Mouse (Mus musculus) liver, postnatal 0 days (tissue): Measurements from ENCODE around the gene Tex21. TPM values are rescaled to one million over a fixed set of nuclear protein-coding genes. Genes with fewer than 3 reads are reported as not detected.
"Not testable (repeated sequence)": the region's sequence is repeated elsewhere in the genome, so short reads cannot be mapped to it uniquely, and the experiment has no call there.

ENCODE experiments used
- ATAC-seq: fragments of 200-750 bp; cut with Nextera tagmentation; 2 replicates; pipeline ENCODE4 v1.8.0; 2017; ENCODE audit warnings: mild to moderate bottlenecking, moderate library complexity
- DNase-seq: peaks from one replicate; pipeline ENCODE4 v3.0.0-alpha.2; 2016
- H3K27ac ChIP-seq: fragments of 300-500 bp; sonication (generic); 2 replicates; pipeline ENCODE4 v1.5.1; 2014; ENCODE audit warnings: antibody characterized with exemption, moderate library complexity, mild to moderate bottlenecking, low read depth
- H3K27me3 ChIP-seq: fragments of 300-500 bp; sonication (generic); 2 replicates; pipeline ENCODE4 v1.6.1; 2014; ENCODE audit warnings: low read length, control low read depth, mixed read lengths; ENCODE audit not compliant: insufficient read depth
- H3K36me3 ChIP-seq: fragments of 300-500 bp; sonication (generic); replicated peaks from 2 replicates; pipeline ENCODE4 v1.6.1; 2014; ENCODE audit warnings: mild to moderate bottlenecking, control low read depth, low read length, moderate library complexity, mixed read lengths; ENCODE audit not compliant: insufficient read depth
- H3K4me1 ChIP-seq: fragments of 300-500 bp; sonication (generic); 2 replicates; pipeline ENCODE4 v1.6.1; 2014; ENCODE audit warnings: antibody characterized with exemption, mild to moderate bottlenecking, control low read depth; ENCODE audit not compliant: insufficient read depth
- H3K4me2 ChIP-seq: fragments of 300-500 bp; sonication (generic); 2 replicates; pipeline ENCODE4 v1.6.1; 2014; ENCODE audit warnings: low read depth, mild to moderate bottlenecking, low read length, moderate library complexity, mixed read lengths
- H3K4me3 ChIP-seq: fragments of 300-500 bp; sonication (generic); 2 replicates; pipeline ENCODE4 v1.5.1; 2014; ENCODE audit warnings: low read depth, low read length
- H3K9ac ChIP-seq: fragments of 300-500 bp; sonication (generic); replicated peaks from 2 replicates; pipeline ENCODE4 v1.6.1; 2014; ENCODE audit warnings: mild to moderate bottlenecking, moderate library complexity
- H3K9me3 ChIP-seq: fragments of 300-500 bp; sonication (generic); 2 replicates; pipeline ENCODE4 v1.6.1; 2016; ENCODE audit warnings: mild to moderate bottlenecking, control low read depth, low read length, mixed read lengths
- CTCF ChIP-seq: sonication (generic); IDR thresholded peaks from 2 replicates; pipeline ENCODE4 v1.5.1; 2016; ENCODE audit warnings: antibody characterized with exemption, low read depth
- EP300 ChIP-seq: IDR thresholded peaks from 2 replicates; pipeline ENCODE4 v1.6.1; 2016; ENCODE audit warnings: antibody characterized with exemption, low read depth, mild to moderate bottlenecking
- WGBS: fragments of 180-500 bp; shearing (Covaris S2); extraction: QIAGEN DNeasy Blood & Tissue Kit; methylation state at CpG from one replicate; pipeline ENCODE4 v1.1.7; 2014; ENCODE audit not compliant: insufficient replicate concordance; 5-methylcytosine and 5-hydroxymethylcytosine counted together
- polyA plus RNA-seq: library from polyadenylated mRNA; unstranded; fragments of >200 nt; fragmentation: Nextera tagmentation; extraction: Ambion mirVana; gene quantifications from 2 replicates; pipeline ENCODE4 v1.2.1, GENCODE M21; 2015

Tex21 gene
- polyA plus RNA-seq, 1 experiment from 2014 or later = not detected

GRCm38 (mm10) chr12:76241084-76241483 lies 5.5 kb downstream of the Tex21 start:
- Histone ChIP-seq H3K4me3 (no peak overlapping the region), H3K27ac (peak overlapping the region; percentile 29; the same call in 1 of the 2 replicates), H3K36me3 (no peaks in the 10 kb centered on the region), H3K27me3 (no peaks in the 10 kb centered on the region), H3K9me3 (no peaks in the 10 kb centered on the region), H3K4me2 (0 out of 2 replicates have a peak overlapping the region, but pooled peaks have one; percentile 14), H3K4me1 (peaks cover 5% of the 10 kb centered on the region; the same call in 1 of the 2 replicates), H3K9ac (no peak overlapping the region)
- no peak for DNase-seq
- WGBS = 46% methylated on average over 3 of the region's 3 CpGs
- ATAC-seq = no peak
- TF ChIP-seq EP300 = peak; percentile 88
- no peak for TF ChIP-seq CTCF

- H3K9me3 ChIP-seq = no peaks in the 10 kb centered on the region
- no peak for ATAC-seq
- H3K4me1 ChIP-seq = peaks cover 5% of the 10 kb centered on the region; the same call in 1 of the 2 replicates
- 71% methylated on average over 3 of the region's 3 CpGs for WGBS
- DNase-seq = no peak
- H3K4me3 ChIP-seq = no peak overlapping the region
- H3K9ac ChIP-seq = no peak overlapping the region
- TF ChIP-seq EP300 = no peak
- no peak for TF ChIP-seq CTCF
- H3K36me3 ChIP-seq = no peaks in the 10 kb centered on the region
- peak overlapping the region; percentile 29; the same call in 1 of the 2 replicates for H3K27ac ChIP-seq
- H3K4me2 ChIP-seq = 0 out of 2 replicates have a peak overlapping the region, but pooled peaks have one; percentile 14
- no peaks in the 10 kb centered on the region for H3K27me3 ChIP-seq
These were observed 5.9 kb downstream of the Tex21 start for GRCm38 (mm10) chr12:76240670-76241069.

DNA sequence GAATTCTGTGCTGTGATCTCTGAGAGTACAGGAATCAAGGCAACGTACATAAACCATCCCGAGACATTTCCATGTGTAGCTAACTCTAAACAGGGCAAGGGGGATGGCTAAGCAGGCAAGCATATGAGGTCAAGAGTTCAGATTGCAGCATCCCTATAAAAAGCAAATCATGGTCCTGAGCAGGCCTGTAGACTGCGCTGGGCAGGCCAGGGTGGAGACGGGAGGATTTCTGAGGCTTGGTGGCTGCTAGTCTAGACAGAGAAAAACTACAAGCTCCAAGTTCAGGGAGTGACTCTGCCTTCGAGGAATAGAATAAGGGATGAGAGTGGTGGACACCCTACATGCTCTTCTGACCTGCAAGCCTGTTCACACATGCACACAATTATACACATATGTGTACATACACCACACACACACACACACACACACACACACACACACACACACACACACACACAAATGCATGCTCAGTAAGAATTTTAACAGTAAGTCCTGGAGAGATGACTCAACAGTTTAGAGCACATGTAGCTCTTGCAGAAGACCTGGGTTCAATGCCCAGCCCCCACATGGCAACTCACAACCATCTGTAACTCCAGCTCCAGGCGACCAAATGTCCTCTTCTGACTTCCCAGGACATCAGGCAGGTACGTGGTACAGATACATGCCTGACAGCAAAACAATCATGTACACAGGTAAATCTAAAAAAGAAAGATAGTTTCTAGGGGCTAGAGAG lies 6.5 kb downstream of the Tex21 start:
- Histone ChIP-seq H3K4me2 (no peak overlapping the region), H3K36me3 (no peaks in the 10 kb centered on the region), H3K9ac (no peak overlapping the region), H3K4me3 (no peak overlapping the region), H3K4me1 (peaks cover 5% of the 10 kb centered on the region; the same call in 1 of the 2 replicates), H3K9me3 (no peaks in the 10 kb centered on the region), H3K27me3 (no peaks in the 10 kb centered on the region), H3K27ac (no peak overlapping the region)
- 50% methylated on average over 7 of the region's 7 CpGs for WGBS
- ATAC-seq (peak; percentile 76), DNase-seq (no peak)
- TF ChIP-seq EP300 (no peak), CTCF (no peak)

DNA sequence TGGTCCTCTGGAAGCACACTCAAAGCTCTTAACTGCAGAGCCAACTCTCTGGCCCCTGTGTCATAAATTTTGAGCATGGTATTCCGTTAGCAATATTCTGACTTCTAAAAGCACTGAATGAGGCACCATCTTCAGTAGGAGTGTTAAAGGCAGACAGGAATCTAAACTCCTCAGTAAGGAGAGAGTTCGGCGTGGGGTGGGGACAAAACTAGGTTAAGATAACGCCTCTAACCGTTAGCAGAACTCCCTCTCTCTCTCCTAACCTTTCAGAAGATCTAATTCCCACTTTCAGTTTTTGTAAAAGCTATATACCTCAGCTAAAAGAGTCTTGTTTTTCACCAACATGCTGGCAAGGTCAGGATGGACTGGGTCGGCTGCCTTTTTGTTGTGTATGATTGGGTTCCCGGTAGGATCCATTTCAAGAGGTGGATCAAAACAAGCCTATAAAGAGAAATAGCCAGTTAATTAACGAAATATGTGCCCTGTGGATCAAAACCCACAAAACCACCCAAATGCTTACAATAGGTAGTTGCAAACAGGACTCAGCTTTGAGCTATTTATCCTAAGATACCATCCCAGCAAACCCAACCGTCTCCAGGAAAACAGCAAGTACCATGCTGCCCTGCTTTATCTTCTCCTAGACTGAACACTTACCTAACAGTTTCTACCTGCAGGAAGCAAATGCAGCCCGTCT lies 7.3 kb downstream of the Tex21 start:
- Histone ChIP-seq H3K36me3 (no peaks in the 10 kb centered on the region), H3K4me3 (no peak overlapping the region), H3K9ac (no peak overlapping the region), H3K27ac (no peak overlapping the region), H3K4me2 (peak overlapping the region; percentile 13; the same call in 1 of the 2 replicates), H3K9me3 (no peaks in the 10 kb centered on the region), H3K4me1 (peaks cover 5% of the 10 kb centered on the region; the same call in 1 of the 2 replicates), H3K27me3 (no peaks in the 10 kb centered on the region)
- DNase-seq (no peak), ATAC-seq (no peak)
- WGBS = 54% methylated on average over 10 of the region's 10 CpGs
- TF ChIP-seq CTCF = no peak
- no peak for TF ChIP-seq EP300

DNA sequence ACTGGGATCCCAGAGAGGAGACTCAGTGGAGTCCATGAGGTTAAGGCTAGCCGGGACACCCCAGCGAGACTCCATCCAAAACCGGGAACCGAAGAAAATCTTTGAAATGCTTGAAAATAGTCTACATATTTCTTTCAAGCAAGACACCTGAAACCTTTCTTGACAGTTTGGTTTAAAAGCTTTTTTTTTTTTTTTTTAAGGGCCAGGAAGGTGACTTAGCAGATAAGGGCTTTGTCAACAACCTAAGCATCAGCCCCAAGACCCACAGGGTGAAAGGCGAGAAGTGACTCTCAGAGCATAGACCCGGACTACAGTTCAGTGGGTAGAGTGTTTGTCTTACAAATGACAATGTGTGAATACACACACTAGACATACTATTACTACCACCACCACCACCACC lies 11.3 kb downstream of the Tex21 start:
- no peak overlapping the region for H3K4me3 ChIP-seq
- H3K9ac ChIP-seq = no peak overlapping the region
- H3K36me3 ChIP-seq = no peaks in the 10 kb centered on the region
- ATAC-seq = no peak
- no peaks in the 10 kb centered on the region for H3K9me3 ChIP-seq
- H3K4me1 ChIP-seq = peaks cover 3% of the 10 kb centered on the region; the same call in 1 of the 2 replicates
- H3K4me2 ChIP-seq = no peak overlapping the region
- no peak overlapping the region for H3K27ac ChIP-seq
- H3K27me3 ChIP-seq = no peaks in the 10 kb centered on the region
- TF ChIP-seq CTCF (no peak), EP300 (no peak)
- 85% methylated on average over 6 of the region's 6 CpGs for WGBS
- no peak for DNase-seq

GRCm38 (mm10) chr12:76230644-76231043 lies 15.9 kb downstream of the Tex21 start:
- 90% methylated on average over 6 of the region's 6 CpGs for WGBS
- no peak overlapping the region for H3K9ac ChIP-seq
- H3K4me3 ChIP-seq = no peak overlapping the region
- no peak overlapping the region for H3K27ac ChIP-seq
- no peaks in the 10 kb centered on the region for H3K4me1 ChIP-seq
- H3K4me2 ChIP-seq = no peak overlapping the region
- TF ChIP-seq EP300 = no peak
- TF ChIP-seq CTCF = no peak
- no peaks in the 10 kb centered on the region for H3K27me3 ChIP-seq
- ATAC-seq = no peak
- H3K9me3 ChIP-seq = no peaks in the 10 kb centered on the region
- H3K36me3 ChIP-seq = no peaks in the 10 kb centered on the region
- no peak for DNase-seq

DNA sequence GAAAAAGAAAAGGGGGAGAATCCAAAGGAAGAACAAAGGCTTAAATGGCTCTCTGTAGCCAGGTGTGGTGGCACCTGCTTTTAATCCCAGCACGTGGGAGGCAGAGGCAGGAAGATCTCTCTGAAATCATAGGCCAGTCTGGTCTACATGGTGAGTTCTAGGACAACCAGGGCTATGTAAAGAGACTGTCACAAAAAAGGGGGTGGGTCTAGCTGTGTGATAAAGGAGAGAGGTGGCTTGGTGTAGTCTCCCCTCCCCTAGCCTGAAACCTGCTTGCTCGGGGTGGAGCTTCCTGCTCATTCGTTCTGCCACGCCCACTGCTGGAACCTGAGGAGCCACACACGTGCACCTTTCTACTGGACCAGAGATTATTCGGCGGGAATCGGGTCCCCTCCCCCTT lies 24.4 kb downstream of the Tex21 start:
- not testable (repeated sequence) for ATAC-seq, H3K27ac ChIP-seq, H3K4me1 ChIP-seq

More for the DNA sequence above, 24.4 kb downstream of the Tex21 start:
- not testable (repeated sequence) for H3K4me3 ChIP-seq, DNase-seq, H3K4me2 ChIP-seq, H3K9ac ChIP-seq, H3K36me3 ChIP-seq, H3K9me3 ChIP-seq, H3K27me3 ChIP-seq
- 50% methylated on average over 1 of the region's 8 CpGs for WGBS
